ENCODE assay signal across 35 mouse cellular contexts in genomic region chr8:57048909-57049308, GRCm38 (mm10).
"Had no signal": no experiment of that assay in that cellular context is flagged by ENCODE, and none has a peak within 500 bp of the region (broad histone marks: within the 10 kb centered on the region; RNA-seq: fewer than 3 reads in every experiment).

No protein-coding gene starts in this region.

- H3K4me1 ChIP-seq: heart, embryonic 10.5 days; heart, embryonic 12.5 days; heart, embryonic 13.5 days; heart, embryonic 15.5 days; hindbrain, embryonic 10.5 days; hindbrain, embryonic 12.5 days; hindbrain, embryonic 13.5 days; hindbrain, embryonic 15.5 days; intestine, embryonic 15.5 days; kidney, embryonic 15.5 days had no signal

- DNase-seq: heart, postnatal 10 days; heart, postnatal 14 days; heart, postnatal 36 days; heart, postnatal 4 days; kidney, adult 11 months; kidney, adult 18-20 months; kidney, adult 2 months; kidney, adult 8-10 months; kidney, adult 9 months; kidney, postnatal 10 days; kidney, postnatal 14 days; kidney, postnatal 25 days; kidney, postnatal 36 days; kidney, postnatal 4 days; layer of hippocampus, adult 9-11 months; layer of hippocampus, postnatal 36 days had no signal

- H3K27me3 ChIP-seq: heart, embryonic 12.5 days; heart, embryonic 13.5 days; heart, embryonic 15.5 days; hindbrain, embryonic 12.5 days; hindbrain, embryonic 13.5 days; hindbrain, embryonic 15.5 days; intestine, embryonic 15.5 days; kidney, embryonic 15.5 days had no signal

- H3K9ac ChIP-seq: heart, embryonic 12.5 days; heart, embryonic 13.5 days; heart, embryonic 15.5 days; hindbrain, embryonic 12.5 days; hindbrain, embryonic 13.5 days; hindbrain, embryonic 14.5 days; hindbrain, embryonic 15.5 days; intestine, embryonic 15.5 days; kidney, embryonic 15.5 days had no signal

- H3K4me3 ChIP-seq: heart, embryonic 10.5 days; heart, embryonic 12.5 days; heart, embryonic 13.5 days; heart, embryonic 15.5 days; hindbrain, embryonic 10.5 days; hindbrain, embryonic 12.5 days; hindbrain, embryonic 13.5 days; hindbrain, embryonic 15.5 days; intestine, embryonic 15.5 days; kidney, embryonic 15.5 days; layer of hippocampus, adult 2 months had no signal

- H3K4me2 ChIP-seq: heart, embryonic 11.5 days; heart, embryonic 12.5 days; heart, embryonic 13.5 days; heart, embryonic 15.5 days; hindbrain, embryonic 12.5 days; hindbrain, embryonic 13.5 days; hindbrain, embryonic 14.5 days; hindbrain, embryonic 15.5 days; intestine, embryonic 15.5 days; kidney, embryonic 15.5 days had no signal

- H3K36me3 ChIP-seq: heart, embryonic 10.5 days; heart, embryonic 12.5 days; heart, embryonic 13.5 days; heart, embryonic 15.5 days; hindbrain, embryonic 10.5 days; hindbrain, embryonic 12.5 days; hindbrain, embryonic 13.5 days; hindbrain, embryonic 15.5 days; intestine, embryonic 15.5 days; kidney, embryonic 15.5 days had no signal

- ATAC-seq: hindbrain, embryonic 16.5 days; hindbrain, postnatal 0 days; inflammation-experienced regulatory T-cells, adult 6 months; intestine, embryonic 15.5 days; intestine, embryonic 16.5 days; intestine, postnatal 0 days had no signal

- H3K9me3 ChIP-seq: heart, embryonic 10.5 days; heart, embryonic 13.5 days; heart, embryonic 15.5 days; hindbrain, embryonic 10.5 days; hindbrain, embryonic 12.5 days; hindbrain, embryonic 13.5 days; hindbrain, embryonic 15.5 days; intestine, embryonic 15.5 days; kidney, embryonic 15.5 days had no signal

- H3K27ac ChIP-seq: heart, embryonic 10.5 days; heart, embryonic 13.5 days; heart, embryonic 15.5 days; hindbrain, embryonic 10.5 days; hindbrain, embryonic 12.5 days; hindbrain, embryonic 13.5 days; hindbrain, embryonic 14.5 days; hindbrain, embryonic 15.5 days; hindbrain, postnatal 0 days; intestine, embryonic 15.5 days; kidney, embryonic 15.5 days; kidney, postnatal 0 days; layer of hippocampus, adult 2 months had no signal
